Mouse (Mus musculus) intestine, embryonic 14.5 days (tissue): ENCODE measurements around the gene H2-Ke6. TPM values are rescaled to one million over a fixed set of nuclear protein-coding genes. Genes with fewer than 3 reads are reported as not detected.

ENCODE experiments used
- ATAC-seq: fragments of 200-750 bp; cut with Nextera tagmentation; replicated peaks from 2 replicates; pipeline ENCODE4 v1.8.0; 2017; ENCODE audit warnings: low read depth, moderate number of reproducible peaks, moderate TSS enrichment, moderate library complexity; ENCODE audit not compliant: low FRiP score, low TSS enrichment
- DNase-seq: peaks from one replicate; pipeline ENCODE4 v3.0.0-alpha.2; 2018; ENCODE audit warnings: low spot score
- H3K27ac ChIP-seq: fragments of 300-500 bp; sonication (generic); 2 replicates; pipeline ENCODE4 v1.5.1; 2014; ENCODE audit warnings: low read depth, mild to moderate bottlenecking, control low read depth
- H3K27me3 ChIP-seq: fragments of 300-500 bp; sonication (generic); replicated peaks from 2 replicates; pipeline ENCODE4 v1.6.1; 2014; ENCODE audit warnings: low read length, control low read depth; ENCODE audit not compliant: control insufficient read depth, insufficient read depth
- H3K36me3 ChIP-seq: fragments of 300-500 bp; sonication (generic); 2 replicates; pipeline ENCODE4 v1.6.1; 2014; ENCODE audit warnings: low read length, control low read depth; ENCODE audit not compliant: control insufficient read depth, insufficient read depth
- H3K4me1 ChIP-seq: fragments of 300-500 bp; sonication (generic); replicated peaks from 2 replicates; pipeline ENCODE4 v1.6.1; 2014; ENCODE audit warnings: low read length, control low read depth, mixed read lengths; ENCODE audit not compliant: control insufficient read depth, insufficient read depth
- H3K4me2 ChIP-seq: fragments of 300-500 bp; sonication (generic); 2 replicates; pipeline ENCODE4 v1.6.1; 2014; ENCODE audit warnings: low read length
- H3K4me3 ChIP-seq: fragments of 300-500 bp; sonication (generic); 2 replicates; pipeline ENCODE4 v1.5.1; 2014; ENCODE audit warnings: low read depth, low read length, control low read depth, mixed read lengths
- H3K9ac ChIP-seq: fragments of 300-500 bp; sonication (generic); 2 replicates; pipeline ENCODE4 v1.6.1; 2014; ENCODE audit warnings: mild to moderate bottlenecking, low read length
- H3K9me3 ChIP-seq: fragments of 300-500 bp; sonication (generic); 2 replicates; pipeline ENCODE4 v1.6.1; 2016; ENCODE audit warnings: low read length, control low read depth; ENCODE audit not compliant: control insufficient read depth
- WGBS: fragments of 180-500 bp; shearing (Covaris S2); extraction: QIAGEN DNeasy Blood & Tissue Kit; methylation state at CpG from one replicate; pipeline ENCODE4 v1.1.7; 2014; 5-methylcytosine and 5-hydroxymethylcytosine counted together
- microRNA counts: library from miRNA; unstranded; fragments of <30 nt; microRNA quantifications from one replicate; lab custom pipeline; 2016
- microRNA-seq: library from miRNA; unstranded; fragments of <30 nt; microRNA quantifications from one replicate; pipeline ENCODE4, GENCODE M21; 2016
- polyA plus RNA-seq: library from polyadenylated mRNA; unstranded; fragments of >200 nt; fragmentation: Nextera tagmentation; extraction: Ambion mirVana; gene quantifications from 2 replicates; pipeline ENCODE4 v1.2.1, GENCODE M21; 2014

The H2-Ke6 gene
- polyA plus RNA-seq, 1 experiment from 2014 or later = 49.7 TPM

DNA sequence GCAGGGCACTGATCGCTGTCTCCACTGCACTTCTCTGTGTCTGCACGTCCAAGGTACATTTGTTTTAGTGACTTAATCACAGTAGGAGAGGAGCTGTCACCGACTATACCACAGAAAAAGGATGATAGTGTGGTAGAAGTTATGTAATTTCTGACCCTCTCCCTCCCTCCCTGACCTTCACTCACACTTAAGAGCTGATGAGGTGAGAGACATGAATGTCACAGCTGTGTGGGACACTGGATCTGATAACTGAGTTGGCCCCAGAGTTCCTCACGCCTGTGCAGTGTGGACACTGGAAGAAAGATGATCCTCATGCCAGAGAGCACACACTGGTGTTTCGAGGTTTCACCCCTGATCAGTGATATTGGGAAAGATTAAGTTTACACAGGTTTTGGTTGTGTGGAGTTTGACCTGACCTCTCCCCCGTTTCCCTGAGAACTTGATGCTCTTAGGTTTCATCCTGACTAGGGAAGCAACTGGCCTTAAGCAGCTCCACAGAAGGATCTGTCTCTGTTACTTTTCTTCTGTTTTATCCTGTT lies 48.3 kb downstream of the H2-Ke6 start:
- H3K9me3 ChIP-seq = no peaks in the 10 kb centered on the region
- no peak overlapping the region for H3K27ac ChIP-seq
- 72% methylated on average over 6 of the region's 6 CpGs for WGBS
- H3K27me3 ChIP-seq = peaks cover 35% of the 10 kb centered on the region
- 0 out of 2 replicates have a peak, but pooled peaks cover 3% of the 10 kb centered on the region for H3K4me1 ChIP-seq
- no peak for DNase-seq
- H3K4me3 ChIP-seq = no peak overlapping the region
- ATAC-seq = no peak
- H3K4me2 ChIP-seq = no peak overlapping the region
- no peak overlapping the region for H3K9ac ChIP-seq
- H3K36me3 ChIP-seq = no peaks in the 10 kb centered on the region

DNA sequence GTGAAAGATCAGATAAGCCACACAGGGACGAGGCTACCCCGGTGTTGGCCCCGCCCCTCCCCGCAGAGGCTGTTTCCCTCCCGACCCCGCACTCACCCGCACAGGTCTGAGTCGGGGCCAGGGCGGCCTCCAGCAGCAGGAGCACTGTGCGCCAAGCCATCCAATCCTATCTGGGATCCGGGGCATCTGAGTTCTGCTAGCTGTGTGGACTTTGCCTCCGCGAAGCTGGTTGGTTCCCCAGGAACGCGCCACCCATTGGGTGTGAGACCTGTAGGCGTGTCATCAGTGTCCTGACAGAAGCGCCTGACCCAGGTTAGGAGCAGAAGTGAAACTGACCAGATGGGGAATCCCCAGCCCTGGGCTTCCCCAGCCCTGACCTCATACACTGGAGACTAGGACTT lies 49.2 kb downstream of the H2-Ke6 start:
- Histone ChIP-seq H3K36me3 (no peaks in the 10 kb centered on the region), H3K27me3 (peaks cover 35% of the 10 kb centered on the region), H3K9ac (peak overlapping the region; percentile 10; the same call in 1 of the 2 replicates), H3K4me1 (0 out of 2 replicates have a peak, but pooled peaks cover 3% of the 10 kb centered on the region), H3K27ac (no peak overlapping the region), H3K4me2 (peak overlapping the region; percentile 57), H3K9me3 (no peaks in the 10 kb centered on the region), H3K4me3 (peak overlapping the region; percentile 33)
- ATAC-seq (peak; percentile 83), DNase-seq (peak; percentile 79)
- WGBS = under 1% methylated on average over 17 of the region's 17 CpGs

DNA sequence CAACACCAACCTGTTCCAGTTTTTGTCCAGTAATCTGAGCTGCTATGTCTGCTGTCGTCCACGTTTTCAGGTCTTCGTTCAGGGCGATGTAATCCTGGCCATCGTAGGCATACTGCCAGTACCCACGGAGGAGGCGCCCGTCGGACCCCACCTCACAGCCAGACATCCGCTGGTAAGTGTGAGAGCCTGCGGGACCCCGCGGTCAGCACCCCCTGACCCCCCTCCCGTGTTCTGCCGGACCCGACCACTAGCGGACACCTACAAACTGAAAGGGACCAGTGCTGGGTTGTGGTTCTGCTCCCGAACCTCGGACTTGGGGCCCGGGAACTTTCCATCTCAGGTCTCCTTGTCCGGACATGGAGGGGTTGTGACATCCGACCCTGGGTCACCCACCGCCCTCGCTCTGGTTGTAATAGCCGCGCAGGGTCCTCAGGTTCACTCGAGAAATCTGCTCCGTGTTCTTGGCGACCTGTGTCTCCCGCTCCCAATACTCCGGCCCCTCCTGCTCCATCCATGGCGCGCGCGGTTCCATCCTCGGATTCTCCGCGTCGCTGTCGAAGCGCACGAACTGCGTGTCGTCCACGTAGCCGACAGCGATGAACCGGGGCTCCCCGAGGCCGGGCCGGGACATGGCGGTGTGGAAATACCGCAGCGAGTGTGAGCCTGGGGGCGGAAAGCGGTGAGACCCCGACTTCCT lies 49.9 kb downstream of the H2-Ke6 start:
- Histone ChIP-seq H3K27ac (no peak overlapping the region), H3K36me3 (no peaks in the 10 kb centered on the region), H3K9ac (peak overlapping the region; percentile 10; the same call in 1 of the 2 replicates), H3K4me3 (peak overlapping the region; percentile 33), H3K4me2 (peak overlapping the region; percentile 57), H3K9me3 (no peaks in the 10 kb centered on the region), H3K4me1 (0 out of 2 replicates have a peak, but pooled peaks cover 3% of the 10 kb centered on the region), H3K27me3 (peaks cover 35% of the 10 kb centered on the region)
- WGBS = 2% methylated on average over 57 of the region's 57 CpGs
- ATAC-seq (no peak), DNase-seq (peak; percentile 55)

MicroRNAs within 50 kb of the gene (microRNA counts, 519-probe panel; counts per million panel counts)
- not detected for microRNA mmu-miR-219 (lab: Ali Mortazavi, UCI)

Small RNAs within 50 kb of the gene (microRNA-seq; reads per million reads assigned to microRNA genes)
- 0.34 reads per million for gene Mir219a-1
- gene Mir219c = not detected

Other genes starting within 250 kb of the H2-Ke6 start
- 18.0 and 22.0 TPM in 2 replicates for gene Angptl4, start 246.2 kb downstream of the H2-Ke6 start, polyA plus RNA-seq
- gene Kank3, start 217.5 kb downstream of the H2-Ke6 start, polyA plus RNA-seq = 28.0 and 28.8 TPM in 2 replicates
- gene Rps28, start 203.5 kb downstream of the H2-Ke6 start, polyA plus RNA-seq = 1,343 and 1,538 TPM in 2 replicates
- 589 and 606 TPM in 2 replicates for gene Ndufa7, start 203.5 kb downstream of the H2-Ke6 start, polyA plus RNA-seq
- gene Cd320, start 185.0 kb downstream of the H2-Ke6 start, polyA plus RNA-seq = 77.8 and 86.7 TPM in 2 replicates
- not detected in 2 replicates for gene Gm7029, start 154.2 kb downstream of the H2-Ke6 start, polyA plus RNA-seq
- 6.7 and 9.4 TPM in 2 replicates for gene Kifc1, start 137.4 kb downstream of the H2-Ke6 start, polyA plus RNA-seq
- 0.23 TPM in 2 replicates for gene Platr17, start 122.9 kb downstream of the H2-Ke6 start, polyA plus RNA-seq
- gene Daxx, start 118.6 kb downstream of the H2-Ke6 start, polyA plus RNA-seq = 41.8 and 42.7 TPM in 2 replicates
- 32.3 and 32.5 TPM in 2 replicates for gene Tapbp, start 112.2 kb downstream of the H2-Ke6 start, polyA plus RNA-seq
- gene Zbtb22, start 112.2 kb downstream of the H2-Ke6 start, polyA plus RNA-seq = 9.4 and 9.8 TPM in 2 replicates
- 31.3 and 34.5 TPM in 2 replicates for gene Rgl2, start 98.5 kb downstream of the H2-Ke6 start, polyA plus RNA-seq
- 163 and 175 TPM in 2 replicates for gene Pfdn6, start 87.7 kb downstream of the H2-Ke6 start, polyA plus RNA-seq
- gene Wdr46, start 87.4 kb downstream of the H2-Ke6 start, polyA plus RNA-seq = 28.6 and 31.8 TPM in 2 replicates
- 3.7 and 4.9 TPM in 2 replicates for gene B3galt4, start 76.6 kb downstream of the H2-Ke6 start, polyA plus RNA-seq
- 32.4 and 35.3 TPM in 2 replicates for gene Vps52, start 72.2 kb downstream of the H2-Ke6 start, polyA plus RNA-seq
- gene Rps18, start 72.1 kb downstream of the H2-Ke6 start, polyA plus RNA-seq = 2,375 and 2,437 TPM in 2 replicates
- 105 and 137 TPM in 2 replicates for gene H2-K1, start 27.7 kb downstream of the H2-Ke6 start, polyA plus RNA-seq
- gene Ring1, start 3.4 kb downstream of the H2-Ke6 start, polyA plus RNA-seq = 4.4 and 5.9 TPM in 2 replicates
- 86.4 and 89.5 TPM in 2 replicates for gene Slc39a7, start 3.6 kb upstream of the H2-Ke6 start, polyA plus RNA-seq
- 21.5 and 28.5 TPM in 2 replicates for gene Rxrb, start 3.8 kb upstream of the H2-Ke6 start, polyA plus RNA-seq
- gene Col11a2, start 11.4 kb upstream of the H2-Ke6 start, polyA plus RNA-seq = 0.44 and 0.66 TPM in 2 replicates
- gene H2-Oa, start 64.3 kb upstream of the H2-Ke6 start, polyA plus RNA-seq = 0.75 and 1.1 TPM in 2 replicates
- gene H2-DMa, start 91.5 kb upstream of the H2-Ke6 start, polyA plus RNA-seq = 11.0 and 13.5 TPM in 2 replicates
- 124 and 144 TPM in 2 replicates for gene Brd2, start 94.6 kb upstream of the H2-Ke6 start, polyA plus RNA-seq
- gene H2-DMb2, start 115.2 kb upstream of the H2-Ke6 start, polyA plus RNA-seq = 0.15 and 0.42 TPM in 2 replicates
- 1.7 and 1.8 TPM in 2 replicates for gene H2-DMb1, start 125.0 kb upstream of the H2-Ke6 start, polyA plus RNA-seq
- gene Tap1, start 159.5 kb upstream of the H2-Ke6 start, polyA plus RNA-seq = 4.2 and 4.9 TPM in 2 replicates
- 4.6 and 4.7 TPM in 2 replicates for gene Psmb9, start 159.7 kb upstream of the H2-Ke6 start, polyA plus RNA-seq
- gene Psmb8, start 169.7 kb upstream of the H2-Ke6 start, polyA plus RNA-seq = 13.7 and 14.0 TPM in 2 replicates
- 2.2 and 2.5 TPM in 2 replicates for gene Tap2, start 175.5 kb upstream of the H2-Ke6 start, polyA plus RNA-seq
- 0.11 TPM in 1 of 2 replicates, not detected in the other for gene H2-Ob, start 210.8 kb upstream of the H2-Ke6 start, polyA plus RNA-seq
- gene H2-Ab1, start 229.6 kb upstream of the H2-Ke6 start, polyA plus RNA-seq = 12.2 and 12.9 TPM in 2 replicates